Mouse (Mus musculus) erythroblast, embryonic 14.5 days (primary cell): ENCODE data around the gene Cdkn2aip. TPM values are rescaled to one million over a fixed set of nuclear protein-coding genes. Genes with fewer than 3 reads are reported as not detected.
A peak's percentile ranks its signal among the peaks of the same experiment; 100 is the strongest.

Experiments used
- H3K27me3 ChIP-seq: 2 replicates; pipeline ENCODE4 v1.6.1; 2012; ENCODE audit warnings: inconsistent platforms; ENCODE audit not compliant: control insufficient read depth
- H3K36me3 ChIP-seq: 2 replicates; pipeline ENCODE4 v1.6.1; 2012; ENCODE audit warnings: mild to moderate bottlenecking, inconsistent platforms; ENCODE audit not compliant: control insufficient read depth
- H3K4me1 ChIP-seq: 2 replicates; pipeline ENCODE4 v1.6.1; 2012; ENCODE audit warnings: inconsistent platforms; ENCODE audit not compliant: control insufficient read depth
- H3K4me3 ChIP-seq: replicated peaks from 2 replicates; pipeline ENCODE3; 2012; ENCODE audit warnings: moderate library complexity, mild to moderate bottlenecking, inconsistent platforms
- H3K9me3 ChIP-seq: 2 replicates; pipeline ENCODE4 v1.6.1; 2012; ENCODE audit warnings: low read length, inconsistent platforms, mixed read lengths; ENCODE audit not compliant: control insufficient read depth
- GATA1 ChIP-seq: IDR thresholded peaks from 2 replicates; pipeline ENCODE4 v1.6.1; 2012; ENCODE audit warnings: low read length, inconsistent platforms, mixed read lengths
- TAL1 ChIP-seq: IDR thresholded peaks from 3 replicates; pipeline ENCODE4 v1.6.1; 2012; ENCODE audit warnings: low read length, inconsistent platforms, mixed read lengths
- polyA plus RNA-seq: library from polyadenylated mRNA; stranded (reverse); fragments of >175 nt; gene quantifications from 2 replicates; pipeline ENCODE4 v1.2.3, GENCODE M21; 2012

Cdkn2aip gene
- polyA plus RNA-seq, 1 experiment: 2.2 TPM

DNA sequence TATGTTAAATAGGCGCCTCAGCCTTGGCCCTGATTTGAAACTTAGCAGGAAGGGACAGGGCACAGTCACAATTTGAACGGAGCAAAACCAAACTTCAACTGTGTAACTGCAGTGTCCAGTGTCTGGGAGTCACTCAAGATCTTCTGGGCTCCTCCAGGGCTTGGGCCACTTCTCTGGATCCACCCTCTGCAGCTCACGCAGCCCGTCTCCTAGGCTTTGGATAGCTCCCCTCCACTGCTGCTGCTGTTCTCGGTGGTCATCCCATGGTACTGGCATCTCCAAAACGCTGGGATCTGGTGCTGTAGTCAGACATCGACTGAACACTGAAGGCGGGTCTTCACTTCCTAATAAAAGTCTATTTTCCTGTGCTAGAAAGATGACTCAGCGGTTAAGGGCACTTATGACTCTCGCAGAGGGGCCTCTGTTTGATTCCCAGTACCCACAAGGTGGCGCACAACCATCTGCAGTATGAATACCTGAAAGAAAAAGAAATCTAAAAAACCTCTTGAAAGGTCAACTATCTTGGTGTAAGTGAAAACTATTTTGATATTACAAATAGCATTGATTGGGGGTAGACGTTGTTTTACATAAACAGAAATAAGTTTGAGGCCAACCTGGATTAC is 23.9 kb downstream of the Cdkn2aip start:
- Histone ChIP-seq H3K27me3 (peaks cover 6% of the 10 kb centered on the region), H3K9me3 (no peaks in the 10 kb centered on the region), H3K4me3 (no peak overlapping the region), H3K4me1 (peaks cover 8% of the 10 kb centered on the region), H3K36me3 (no peaks in the 10 kb centered on the region)
- no peak for TF ChIP-seq GATA1
- no peak for TF ChIP-seq TAL1

DNA sequence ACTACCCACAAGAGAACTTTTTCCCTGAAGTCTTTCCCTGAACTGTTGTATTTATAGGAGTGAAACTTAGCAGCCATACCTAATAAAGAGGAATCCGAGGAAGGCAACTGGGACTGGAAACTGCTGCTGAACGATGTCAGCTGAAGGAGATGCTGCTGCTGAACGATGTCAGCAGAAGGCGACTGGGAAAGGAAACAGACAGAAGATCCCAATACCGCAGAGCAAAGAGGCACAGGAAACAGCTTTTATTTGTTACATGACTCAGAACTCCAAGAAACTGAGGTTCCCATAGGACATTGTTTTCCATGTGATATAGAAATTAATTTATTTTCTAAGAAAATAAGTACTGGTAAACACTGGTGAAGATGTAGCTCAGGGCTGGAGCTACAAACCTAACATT is 29.3 kb downstream of the Cdkn2aip start:
- Histone ChIP-seq H3K4me1 (no peaks in the 10 kb centered on the region; the same call in none of the 2 replicates), H3K27me3 (peaks cover 3% of the 10 kb centered on the region), H3K4me3 (no peak overlapping the region), H3K36me3 (peaks cover 5% of the 10 kb centered on the region), H3K9me3 (0 out of 2 replicates have a peak, but pooled peaks cover 2% of the 10 kb centered on the region)
- TF ChIP-seq GATA1 (no peak), TAL1 (no peak)

DNA sequence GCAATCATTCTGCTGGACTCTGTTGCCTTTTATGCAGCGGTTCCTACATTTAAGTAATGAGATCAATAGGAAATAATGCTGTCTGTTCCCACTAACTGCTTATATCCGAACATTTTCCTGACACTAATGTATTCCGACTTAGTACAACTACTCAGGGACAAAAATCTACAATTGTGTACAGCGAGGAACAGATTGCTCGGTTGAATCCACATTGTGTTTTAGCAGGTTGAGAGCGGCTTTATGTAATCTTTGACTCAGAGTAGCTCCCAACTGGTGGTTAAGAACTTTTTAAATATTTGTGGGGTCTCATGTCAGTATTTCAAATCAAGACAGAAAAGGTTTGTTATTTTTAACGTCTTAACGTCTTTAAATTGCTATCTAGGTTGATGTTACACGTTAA is 29.7 kb downstream of the Cdkn2aip start:
- no peak overlapping the region for H3K4me3 ChIP-seq
- H3K36me3 ChIP-seq: peaks cover 5% of the 10 kb centered on the region
- H3K9me3 ChIP-seq: 0 out of 2 replicates have a peak, but pooled peaks cover 2% of the 10 kb centered on the region
- H3K27me3 ChIP-seq: peaks cover 3% of the 10 kb centered on the region
- TF ChIP-seq TAL1: no peak
- no peak for TF ChIP-seq GATA1
- no peaks in the 10 kb centered on the region; the same call in 1 of the 2 replicates for H3K4me1 ChIP-seq

DNA sequence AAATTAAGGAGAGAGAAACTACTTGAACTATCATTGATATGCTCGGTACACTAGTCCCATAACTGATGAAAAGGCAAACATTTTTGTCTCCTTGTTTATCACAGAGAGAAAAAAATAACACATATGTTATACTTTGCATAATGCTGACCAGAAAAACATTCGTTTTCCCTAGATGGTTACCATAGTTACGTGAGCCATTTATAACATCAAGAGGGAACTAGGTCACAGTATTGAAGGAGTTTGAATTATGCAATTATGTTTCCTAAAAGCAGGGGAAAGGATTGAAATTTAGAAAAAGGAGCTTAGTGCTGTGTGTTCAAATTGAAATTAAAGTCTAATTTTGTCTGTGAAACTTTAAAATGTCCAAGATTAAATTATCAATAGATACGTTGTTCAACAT is 33.4 kb downstream of the Cdkn2aip start:
- Histone ChIP-seq H3K9me3 (0 out of 2 replicates have a peak, but pooled peaks cover 2% of the 10 kb centered on the region), H3K27me3 (peaks cover 3% of the 10 kb centered on the region), H3K4me1 (peaks cover 17% of the 10 kb centered on the region), H3K36me3 (peaks cover 5% of the 10 kb centered on the region), H3K4me3 (no peak overlapping the region)
- TF ChIP-seq TAL1 (no peak), GATA1 (no peak)

DNA sequence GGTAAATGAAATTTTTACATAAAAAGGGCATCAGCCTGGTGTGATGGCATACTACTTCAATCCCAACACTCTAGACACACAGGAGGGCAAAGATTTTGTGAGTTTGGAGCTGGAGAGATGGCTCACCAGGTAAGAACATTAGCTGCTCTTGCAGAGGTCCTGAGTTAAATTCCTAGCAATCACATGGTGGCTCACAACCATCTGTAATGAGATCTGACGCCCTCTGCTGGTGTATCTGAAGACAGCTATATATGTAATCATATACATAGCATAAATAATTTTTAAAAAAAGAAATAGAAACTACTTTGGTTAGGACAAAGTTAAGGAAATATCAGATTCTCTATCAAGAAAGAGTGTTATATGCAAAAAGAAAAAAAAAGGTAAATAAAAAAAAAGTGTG is 34.1 kb downstream of the Cdkn2aip start:
- Histone ChIP-seq H3K4me3 (no peak overlapping the region), H3K27me3 (no peaks in the 10 kb centered on the region; the same call in 1 of the 2 replicates), H3K4me1 (peaks cover 17% of the 10 kb centered on the region), H3K9me3 (0 out of 2 replicates have a peak, but pooled peaks cover 2% of the 10 kb centered on the region), H3K36me3 (peaks cover 5% of the 10 kb centered on the region)
- TF ChIP-seq TAL1: no peak
- TF ChIP-seq GATA1: no peak

DNA sequence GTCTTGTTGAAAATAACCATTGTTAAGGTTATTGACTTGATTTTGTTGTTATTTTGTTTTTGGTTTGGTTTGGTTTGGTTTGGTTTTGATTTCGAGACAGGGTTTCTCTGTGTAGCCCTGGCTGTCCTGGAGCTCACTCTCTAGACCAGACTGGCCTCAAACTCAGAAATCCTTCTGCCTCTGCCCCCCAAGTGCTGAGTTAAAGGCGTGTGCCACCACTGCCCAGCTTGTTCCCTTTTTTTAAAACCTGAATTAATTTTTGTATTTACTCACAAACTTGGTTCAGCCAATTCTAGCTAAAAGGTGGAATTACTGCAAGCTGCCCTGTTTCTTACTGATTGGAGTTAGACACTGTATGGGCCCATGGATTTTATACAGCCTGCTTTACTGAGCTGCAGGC is 37.1 kb downstream of the Cdkn2aip start:
- TF ChIP-seq TAL1: no peak
- TF ChIP-seq GATA1: no peak

DNA sequence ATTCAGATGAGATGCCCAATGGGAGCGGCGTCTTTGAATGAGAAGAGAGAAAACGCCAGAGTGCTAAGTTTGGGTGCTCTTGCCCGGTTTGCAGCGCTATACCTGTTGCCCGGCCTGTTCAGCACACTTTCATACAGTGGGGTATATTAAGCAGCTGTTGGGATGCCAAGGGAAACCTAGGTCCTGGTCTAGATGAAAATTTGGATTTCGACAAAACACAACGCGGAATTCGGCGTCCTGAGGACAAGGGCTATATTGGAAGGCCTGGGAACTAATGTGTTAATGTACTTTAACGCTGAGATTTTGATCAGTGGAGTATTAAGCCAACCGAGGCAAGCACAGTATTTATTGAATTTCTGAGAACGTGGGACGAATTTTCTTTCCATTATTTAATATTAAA is 37.5 kb downstream of the Cdkn2aip start:
- no peak for TF ChIP-seq GATA1
- Histone ChIP-seq H3K4me1 (peaks cover 36% of the 10 kb centered on the region), H3K36me3 (peaks cover 3% of the 10 kb centered on the region), H3K9me3 (0 out of 2 replicates have a peak, but pooled peaks cover 2% of the 10 kb centered on the region), H3K4me3 (peak overlapping the region; percentile 90), H3K27me3 (no peaks in the 10 kb centered on the region)

More for the DNA sequence above, 37.1 kb downstream of the Cdkn2aip start:
- Histone ChIP-seq H3K9me3 (0 out of 2 replicates have a peak, but pooled peaks cover 2% of the 10 kb centered on the region), H3K4me1 (peaks cover 35% of the 10 kb centered on the region), H3K36me3 (peaks cover 2% of the 10 kb centered on the region), H3K27me3 (no peaks in the 10 kb centered on the region), H3K4me3 (peak overlapping the region; percentile 90)

DNA sequence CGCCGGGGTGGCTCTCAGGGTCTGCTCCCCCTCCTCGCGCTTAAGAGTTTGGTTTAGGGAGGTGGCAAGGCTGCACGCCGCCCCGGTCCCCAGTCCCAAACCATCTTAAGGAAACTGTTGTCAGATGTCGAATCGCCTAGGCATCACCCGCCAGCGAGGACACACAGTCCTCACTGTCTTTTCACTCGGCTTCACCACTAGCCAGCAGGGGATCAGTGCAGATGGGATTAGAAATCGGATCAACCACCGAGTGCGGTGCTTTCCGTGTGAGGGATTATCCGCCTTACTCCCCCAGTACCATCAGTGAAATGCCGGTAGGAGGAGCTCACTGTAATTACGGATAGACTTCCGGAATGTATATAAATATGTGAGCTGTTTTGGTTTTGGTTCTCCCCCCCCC is 37.9 kb downstream of the Cdkn2aip start:
- no peak for TF ChIP-seq TAL1
- no peak for TF ChIP-seq GATA1
- peak overlapping the region; percentile 90 for H3K4me3 ChIP-seq
- peaks cover 37% of the 10 kb centered on the region for H3K4me1 ChIP-seq
- H3K36me3 ChIP-seq: peaks cover 5% of the 10 kb centered on the region
- no peaks in the 10 kb centered on the region for H3K27me3 ChIP-seq
- 0 out of 2 replicates have a peak, but pooled peaks cover 2% of the 10 kb centered on the region for H3K9me3 ChIP-seq

DNA sequence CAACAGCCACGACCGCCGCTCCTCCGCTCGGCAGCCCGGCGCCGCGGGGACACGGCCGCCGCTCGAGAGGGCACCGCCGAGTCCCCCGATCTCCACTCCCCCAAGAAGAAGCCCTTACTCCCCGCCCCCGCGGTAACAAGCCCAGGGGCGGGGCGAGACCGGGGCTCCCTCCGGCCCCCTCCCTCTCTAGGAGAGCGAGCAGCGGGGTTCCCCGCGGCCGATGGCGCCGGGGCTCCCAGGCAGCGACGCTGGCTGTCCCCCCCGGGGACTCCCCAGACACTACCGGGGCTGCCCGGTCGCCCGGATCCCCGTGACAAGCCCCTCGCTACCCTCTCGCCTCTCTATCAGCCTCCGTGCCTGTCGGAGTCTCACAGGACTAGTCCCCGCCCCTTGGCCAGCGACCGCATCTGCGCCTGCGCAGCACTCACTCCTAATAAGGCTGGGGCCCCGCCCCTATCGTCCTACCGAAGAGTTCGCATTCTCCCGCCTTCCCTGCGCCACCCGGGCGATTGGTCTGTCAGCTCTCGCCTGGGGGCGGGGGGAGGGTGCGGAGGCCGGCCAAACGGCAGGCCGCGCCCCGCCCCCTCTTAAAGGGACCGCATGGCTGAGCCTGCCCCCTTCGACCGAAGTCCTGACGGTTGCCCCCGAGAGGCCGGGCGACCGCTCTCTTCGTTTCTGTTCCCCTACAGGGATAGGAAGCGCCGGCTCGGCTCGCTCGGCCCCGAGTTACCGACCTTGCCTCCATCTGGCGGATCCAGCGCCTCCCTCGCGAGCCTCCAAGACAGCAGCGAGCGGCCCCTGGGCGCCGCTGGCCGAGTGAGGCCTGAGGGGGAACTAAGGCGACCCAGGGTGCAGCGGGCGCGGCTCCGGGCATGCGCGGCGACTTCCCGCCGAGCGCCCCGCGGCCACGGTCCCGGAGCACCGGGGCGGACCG is 38.7 kb downstream of the Cdkn2aip start, which contains the start of gene Ing2:
Gene Ing2, minus strand, starts transcription at position 780 of the 934 bp plus-strand sequence.
- TF ChIP-seq GATA1: no peak
- no peak for TF ChIP-seq TAL1
- Histone ChIP-seq H3K36me3 (peaks cover 5% of the 10 kb centered on the region), H3K27me3 (no peaks in the 10 kb centered on the region), H3K4me1 (peaks cover 37% of the 10 kb centered on the region), H3K9me3 (0 out of 2 replicates have a peak, but pooled peaks cover 2% of the 10 kb centered on the region), H3K4me3 (peak within 1 kb of the TSS; percentile 90)
